Mouse (Mus musculus) c-Kit-positive CD71-negative TER-119-negative erythroid progenitor cells, embryonic 14.5 days (primary cell): Measurements from ENCODE around the gene Nox1.
"Not testable (repeated sequence)": the region's sequence is repeated elsewhere in the genome, so short reads cannot be mapped to it uniquely, and the experiment has no call there.

Experiments
- DNase-seq: peaks from one replicate; pipeline ENCODE4 v3.0.0-alpha.2; 2013; ENCODE audit warnings: low read depth

The Nox1 gene

GRCm38 (mm10) chrX:134221856-134222255, at the start of gene Nox1:
Gene Nox1, minus strand, starts transcription at chrX:134221956.
- DNase-seq = no peak

GRCm38 (mm10) chrX:134262129-134262528, 40.4 kb upstream of the Nox1 start:
- DNase-seq = no peak

GRCm38 (mm10) chrX:134261191-134261590, 39.4 kb upstream of the Nox1 start:
- no peak for DNase-seq

GRCm38 (mm10) chrX:134248202-134248601, 26.4 kb upstream of the Nox1 start:
- no peak for DNase-seq

- no peak for DNase-seq
Measured at GRCm38 (mm10) chrX:134245946-134246345, 24.2 kb upstream of the Nox1 start.

- no peak for DNase-seq
Measured at GRCm38 (mm10) chrX:134238266-134238665, 16.5 kb upstream of the Nox1 start.

GRCm38 (mm10) chrX:134233048-134233447, 11.3 kb upstream of the Nox1 start:
- no peak for DNase-seq

- no peak for DNase-seq
Measured at GRCm38 (mm10) chrX:134220618-134221017, 1.1 kb downstream of the Nox1 start.

GRCm38 (mm10) chrX:134218161-134218560, 3.6 kb downstream of the Nox1 start:
- DNase-seq = no peak

GRCm38 (mm10) chrX:134211151-134211642, 10.6 kb downstream of the Nox1 start:
- DNase-seq = no peak

GRCm38 (mm10) chrX:134208491-134208890, 13.3 kb downstream of the Nox1 start:
- no peak for DNase-seq

GRCm38 (mm10) chrX:134187201-134187600, 34.6 kb downstream of the Nox1 start, which contains the start of gene Arl13a:
Gene Arl13a, plus strand, starts transcription at chrX:134187501.
- not testable (repeated sequence) for DNase-seq

GRCm38 (mm10) chrX:134174699-134175098, 47.1 kb downstream of the Nox1 start:
- DNase-seq = no peak

- no peak for DNase-seq
Measured at GRCm38 (mm10) chrX:134170584-134170983, 51.2 kb downstream of the Nox1 start.

- DNase-seq = no peak
Measured at GRCm38 (mm10) chrX:134163484-134163883, 58.3 kb downstream of the Nox1 start.

GRCm38 (mm10) chrX:134162826-134163225, 58.9 kb downstream of the Nox1 start:
- DNase-seq = no peak

GRCm38 (mm10) chrX:134162043-134162720, 59.6 kb downstream of the Nox1 start, which contains the start of gene Xkrx:
Gene Xkrx, minus strand, starts transcription at chrX:134162076.
- no peak for DNase-seq

GRCm38 (mm10) chrX:134160442-134160841, 61.3 kb downstream of the Nox1 start:
- DNase-seq = no peak

- DNase-seq = no peak
Measured at GRCm38 (mm10) chrX:134158151-134158550, 63.6 kb downstream of the Nox1 start.

GRCm38 (mm10) chrX:134141986-134142385, 79.8 kb downstream of the Nox1 start:
- no peak for DNase-seq

GRCm38 (mm10) chrX:134141551-134141950, 80.2 kb downstream of the Nox1 start:
- DNase-seq = no peak

GRCm38 (mm10) chrX:134140024-134140423, 81.7 kb downstream of the Nox1 start:
- DNase-seq = no peak

- no peak for DNase-seq
Measured at GRCm38 (mm10) chrX:134133821-134134220, 87.9 kb downstream of the Nox1 start.

GRCm38 (mm10) chrX:134132295-134132694, 89.5 kb downstream of the Nox1 start:
- no peak for DNase-seq
